Mouse (Mus musculus): ENCODE results near the gene Prr15.

DNA sequence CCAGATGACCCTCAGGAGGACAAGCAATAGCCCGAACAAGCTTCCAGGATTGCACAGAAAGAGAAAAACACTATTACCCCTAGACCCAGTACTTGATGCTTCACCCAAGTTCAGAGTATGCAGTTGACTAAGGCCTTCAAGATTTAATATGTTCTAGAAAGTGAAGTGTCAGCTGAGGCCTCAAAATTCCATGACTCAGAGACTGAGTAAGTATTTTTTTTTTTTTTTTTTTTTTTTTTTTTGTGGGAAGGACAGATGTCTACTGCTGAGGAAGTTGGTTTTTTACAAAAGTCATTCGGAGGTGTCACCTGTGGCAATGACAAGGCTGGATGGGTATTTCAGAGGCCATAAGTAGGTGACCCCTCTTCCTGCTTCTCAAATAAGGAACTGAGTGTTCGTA lies 4.0 kb downstream of the Prr15 start:
- no peak for TF ChIP-seq CTCF (IDR thresholded peaks at IDR 0.05; ENCODE audit: control insufficient read depth, insufficient read depth, low read length)
- no peak for TF ChIP-seq POLR2A (IDR thresholded peaks at IDR 0.05; ENCODE audit: borderline replicate concordance, control insufficient read depth, low read depth, low read length)
